Mouse (Mus musculus) ES-E14 (cell line): ENCODE data around the gene A730071L15Rik.

Source experiments
- HCFC1 ChIP-seq: IDR thresholded peaks from 2 replicates; pipeline ENCODE4 v1.6.1; 2012; ENCODE audit warnings: low read length, inconsistent platforms, borderline replicate concordance; ENCODE audit not compliant: insufficient read depth
- MAFK ChIP-seq: IDR thresholded peaks from 2 replicates; pipeline ENCODE4 v1.6.1; 2014; ENCODE audit warnings: mild to moderate bottlenecking, low read depth, low read length, inconsistent platforms; ENCODE audit not compliant: insufficient read depth
- ZNF384 ChIP-seq: IDR thresholded peaks from 2 replicates; pipeline ENCODE4 v1.6.1; 2012; ENCODE audit warnings: low read depth, low read length, inconsistent platforms

DNA sequence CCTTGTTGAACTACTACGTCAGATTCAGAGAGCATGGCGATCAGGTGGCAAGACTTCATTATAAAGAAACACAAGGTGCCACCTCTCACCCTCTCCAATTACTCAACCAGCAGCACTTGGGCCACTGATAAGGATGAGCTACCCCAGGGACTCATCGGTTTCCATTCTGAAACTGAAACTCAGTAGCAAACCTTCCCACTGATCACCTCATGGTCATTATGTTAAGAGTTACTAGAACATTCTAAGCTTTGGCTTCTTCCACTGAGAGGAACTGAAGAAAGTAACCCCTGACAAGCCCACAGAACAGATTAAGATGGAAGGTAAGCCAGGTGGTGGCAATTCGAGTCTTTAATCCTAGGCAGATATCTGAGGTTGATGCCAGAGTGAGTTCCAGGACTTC, 1.4 kb upstream of the A730071L15Rik start:
- TF ChIP-seq MAFK (no peak), HCFC1 (no peak), ZNF384 (no peak)
